Mouse (Mus musculus): ENCODE results near the gene Mical2.

Gene Mical2

GRCm38 (mm10) chr7:112397786-112398185, 172.1 kb downstream of the Mical2 start:
- no peak for DNase-seq (ENCODE audit: low read depth, low spot score)

DNA sequence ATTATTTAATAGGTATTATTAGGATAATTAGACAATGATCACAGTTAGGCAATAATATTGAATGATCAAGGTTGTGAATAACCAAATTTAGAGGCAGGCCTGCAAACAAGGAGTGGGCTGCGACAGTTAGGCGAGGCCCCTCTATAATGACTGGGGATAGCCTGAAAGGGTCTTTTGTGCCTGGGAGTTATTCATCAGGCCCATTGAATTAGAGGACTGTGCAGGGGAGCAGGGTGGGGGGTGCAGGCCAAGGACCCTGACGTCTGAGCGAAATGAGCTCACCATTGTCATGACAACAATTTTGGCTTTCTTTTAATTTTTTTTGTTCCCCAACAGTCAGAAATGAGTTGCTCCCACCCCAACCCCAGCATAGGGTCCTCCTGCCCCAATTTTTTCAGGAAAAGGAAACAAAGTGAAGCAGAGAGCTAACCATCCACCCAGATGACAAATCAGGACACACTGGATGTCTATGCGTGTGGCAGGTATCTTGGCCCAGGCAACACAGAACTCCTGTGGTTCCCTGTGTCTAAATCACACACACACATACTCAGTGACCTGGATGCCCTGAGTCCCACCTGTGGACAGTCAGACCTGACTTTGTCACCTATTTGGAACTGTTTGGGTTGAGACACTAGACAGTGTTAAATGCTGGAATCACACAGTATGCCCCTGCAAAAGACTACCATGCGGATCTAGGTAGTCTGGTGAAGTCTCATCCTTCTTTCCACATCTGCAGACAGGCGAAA, 173.9 kb downstream of the Mical2 start:
- DNase-seq (ENCODE audit: low read depth, low spot score), result no peak

- peak; percentile 86 for DNase-seq (ENCODE audit: low read depth, low spot score)
Observed at GRCm38 (mm10) chr7:112400175-112400574, 174.5 kb downstream of the Mical2 start.

DNA sequence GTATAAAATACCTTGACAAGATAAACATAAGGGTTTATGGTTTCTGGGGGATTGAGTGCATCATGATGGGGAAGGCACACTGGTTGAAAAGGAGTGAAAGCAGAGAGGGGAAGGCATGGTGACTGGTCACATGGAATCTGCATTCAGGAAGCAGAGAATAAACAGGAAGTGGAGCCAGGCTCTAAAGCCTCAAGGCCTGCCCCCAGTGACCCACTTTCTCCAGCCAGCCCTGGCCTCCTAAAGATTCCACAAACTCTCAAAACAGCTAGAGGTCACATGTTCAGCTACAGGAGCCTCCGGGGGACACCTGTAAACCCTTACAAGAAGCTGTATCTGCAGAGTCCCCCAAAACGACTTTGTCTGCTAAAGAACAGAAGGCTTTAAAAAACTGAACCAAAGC, 179.4 kb downstream of the Mical2 start:
- no peak for DNase-seq (ENCODE audit: low read depth, low spot score)

GRCm38 (mm10) chr7:112405578-112405977, 179.9 kb downstream of the Mical2 start:
- no peak for DNase-seq (ENCODE audit: low read depth, low spot score)

GRCm38 (mm10) chr7:112407597-112407996, 181.9 kb downstream of the Mical2 start:
- DNase-seq (ENCODE audit: low read depth, low spot score), result no peak

- no peak for DNase-seq (ENCODE audit: low read depth, low spot score)
Observed at GRCm38 (mm10) chr7:112409991-112410390, 184.3 kb downstream of the Mical2 start.

DNA sequence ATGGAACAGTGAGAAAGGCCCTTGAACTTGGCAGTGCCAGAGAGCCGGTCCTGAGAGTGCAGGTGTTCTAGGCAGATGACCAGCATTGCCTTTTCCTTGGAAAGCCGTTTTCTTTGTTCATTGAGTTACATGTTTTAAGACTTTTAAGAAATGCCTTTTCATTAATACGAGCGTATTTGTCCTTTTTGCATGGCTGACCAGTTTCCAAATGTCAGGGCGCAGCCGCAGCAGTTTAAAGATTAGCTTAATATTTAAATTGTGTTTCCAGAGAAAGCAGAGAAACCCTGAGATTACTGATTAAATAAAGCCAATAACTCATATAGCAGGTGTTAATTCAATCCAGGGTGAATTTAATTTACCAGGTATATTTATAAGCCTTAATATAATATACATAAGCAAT, 187.6 kb downstream of the Mical2 start:
- no peak for DNase-seq (ENCODE audit: low read depth, low spot score)

- DNase-seq (ENCODE audit: low read depth, low spot score), result peak; percentile 12
Observed at GRCm38 (mm10) chr7:112416058-112416526, 190.4 kb downstream of the Mical2 start.

DNA sequence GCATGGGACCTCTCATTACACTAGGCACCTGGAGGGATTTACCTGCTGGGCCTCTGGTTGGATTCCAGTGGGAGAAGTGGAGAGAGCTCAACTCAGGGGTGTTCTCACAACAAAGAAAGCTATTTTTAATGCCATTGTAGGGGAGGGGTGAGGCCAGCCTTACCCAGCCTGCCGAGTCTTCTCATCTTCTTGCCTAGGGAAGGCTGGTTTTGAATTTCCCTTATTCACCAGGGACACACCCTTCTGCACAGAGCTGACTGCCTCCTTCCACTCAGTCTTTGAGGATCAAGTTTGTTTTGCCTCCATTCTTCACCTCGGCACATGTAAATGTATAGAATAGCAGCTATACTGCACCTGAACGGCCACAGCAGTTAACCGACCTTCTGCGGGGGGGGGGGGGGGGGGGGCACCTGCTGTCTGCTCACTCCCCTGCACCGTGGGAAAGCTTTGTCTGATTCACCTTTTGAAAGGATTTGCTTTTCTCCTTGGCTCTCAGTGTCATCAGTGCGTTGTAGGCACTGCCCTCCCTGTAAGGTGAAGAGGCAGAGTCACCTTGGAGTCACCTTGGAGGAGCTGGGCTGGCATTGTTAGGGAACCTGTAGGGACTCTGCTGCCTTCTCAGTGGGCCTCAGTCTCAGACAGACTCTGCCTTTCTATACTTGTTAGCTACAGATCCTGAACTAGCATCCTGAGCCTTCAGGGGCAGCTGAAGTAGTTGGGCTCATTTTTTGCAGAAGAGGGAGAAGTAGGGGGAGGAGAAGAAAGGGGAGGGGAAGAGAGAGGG, 191.3 kb downstream of the Mical2 start:
- DNase-seq (ENCODE audit: low read depth, low spot score), result peak; percentile 51

DNA sequence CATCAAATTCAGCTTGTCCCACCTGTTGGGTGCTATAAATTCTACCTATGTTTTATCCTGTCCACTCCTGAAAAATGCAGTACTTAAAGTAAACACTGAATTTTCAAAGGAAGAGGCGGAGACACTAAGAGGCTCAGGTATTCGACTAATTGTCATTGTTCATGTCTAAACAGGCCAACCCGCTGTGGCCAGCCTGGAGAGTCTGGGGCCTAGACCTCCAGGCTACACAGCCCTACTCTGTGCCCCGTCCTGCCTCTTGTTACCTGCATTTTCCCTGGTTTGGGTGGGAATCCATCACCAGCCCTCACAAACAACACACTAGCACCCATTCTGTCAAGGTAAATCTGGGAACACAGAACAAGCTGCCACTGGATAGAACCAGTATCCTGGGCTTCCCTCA, 191.9 kb downstream of the Mical2 start:
- DNase-seq (ENCODE audit: low read depth, low spot score), result no peak

DNA sequence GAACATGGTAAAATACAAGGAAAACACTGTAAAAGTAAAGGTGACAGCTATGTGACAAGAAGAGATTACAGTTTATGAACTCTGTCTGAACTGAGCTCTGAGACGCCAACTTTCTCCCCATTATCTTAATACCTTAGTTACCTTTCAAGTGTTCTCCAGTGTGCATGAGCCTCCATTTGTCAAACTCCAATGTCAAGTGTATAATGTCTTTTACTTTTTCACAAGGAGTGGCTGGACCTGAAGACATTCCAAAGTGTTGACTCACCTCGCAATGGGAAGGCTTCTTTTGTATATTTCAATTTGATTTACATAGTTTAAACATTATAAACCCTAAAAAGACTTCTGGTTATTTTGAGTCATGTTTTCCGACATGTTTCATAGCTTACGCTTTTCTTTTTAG, 197.8 kb downstream of the Mical2 start:
- peak; percentile 13 for DNase-seq (ENCODE audit: low read depth, low spot score)

DNA sequence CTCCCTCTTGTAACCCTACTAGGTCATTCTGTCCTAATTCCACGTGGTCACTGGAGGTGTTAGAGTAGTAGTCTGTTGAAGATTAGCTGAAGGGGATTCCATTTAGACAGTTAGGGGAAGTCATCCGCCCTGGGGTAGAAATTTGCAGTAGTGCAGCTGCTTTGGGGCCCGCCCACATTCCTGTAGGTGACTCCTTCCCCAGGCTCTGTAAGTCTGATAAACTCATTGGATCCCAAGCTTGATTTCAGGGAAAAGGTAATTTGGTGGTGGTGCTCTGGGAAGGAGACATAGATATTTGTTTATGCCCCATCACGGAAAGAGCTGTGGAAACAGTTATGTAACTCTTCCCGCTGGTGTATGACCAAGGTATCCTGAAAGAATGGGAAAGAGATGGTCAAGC, 201.2 kb downstream of the Mical2 start:
- DNase-seq (ENCODE audit: low read depth, low spot score), result peak; percentile 20

DNA sequence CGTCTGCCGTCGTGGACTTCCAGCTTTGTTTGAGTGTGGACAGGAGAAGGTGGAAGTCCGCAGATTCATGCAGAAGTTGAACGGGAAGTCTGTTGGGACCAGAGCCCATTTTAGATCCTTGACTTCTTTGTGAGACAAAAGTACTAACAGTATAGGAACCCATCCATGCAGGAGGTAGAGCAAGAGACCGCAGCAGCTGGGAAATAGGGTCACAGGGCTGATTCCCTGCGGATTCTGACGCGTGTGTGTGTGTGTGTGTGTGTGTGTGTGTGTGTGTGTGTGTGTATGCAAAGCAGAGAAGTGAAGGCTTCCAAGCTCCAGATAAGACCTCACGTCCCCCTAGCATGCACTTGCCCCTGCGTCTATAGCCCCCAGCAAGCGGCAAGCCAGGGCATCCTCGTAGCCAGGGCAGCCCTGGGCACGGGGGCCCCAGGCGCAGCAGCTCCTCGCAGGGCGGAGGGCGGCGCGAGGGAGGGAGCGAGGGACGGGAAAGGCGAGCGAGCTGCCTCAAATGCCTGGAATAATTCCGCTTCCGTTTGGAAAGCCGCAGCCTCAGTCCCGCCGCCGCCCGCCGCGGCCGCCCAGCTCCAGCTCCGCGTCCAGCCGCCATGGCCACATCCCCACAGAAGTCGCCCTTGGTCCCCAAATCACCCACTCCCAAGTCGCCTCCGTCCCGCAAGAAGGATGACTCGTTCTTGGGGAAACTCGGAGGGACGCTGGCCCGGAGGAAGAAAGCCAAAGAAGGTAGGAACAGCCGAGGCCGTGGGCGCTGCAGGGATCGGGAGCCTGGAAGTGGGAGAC, 201.9 kb downstream of the Mical2 start, which contains the start of gene Parva:
Gene Parva, plus strand, starts transcription at position 149 of the 801 bp plus-strand sequence.
- DNase-seq (ENCODE audit: low read depth, low spot score), result peak; percentile 67

- DNase-seq (ENCODE audit: low read depth, low spot score), result peak; percentile 67
Observed at GRCm38 (mm10) chr7:112428158-112428535, 202.5 kb downstream of the Mical2 start.

DNA sequence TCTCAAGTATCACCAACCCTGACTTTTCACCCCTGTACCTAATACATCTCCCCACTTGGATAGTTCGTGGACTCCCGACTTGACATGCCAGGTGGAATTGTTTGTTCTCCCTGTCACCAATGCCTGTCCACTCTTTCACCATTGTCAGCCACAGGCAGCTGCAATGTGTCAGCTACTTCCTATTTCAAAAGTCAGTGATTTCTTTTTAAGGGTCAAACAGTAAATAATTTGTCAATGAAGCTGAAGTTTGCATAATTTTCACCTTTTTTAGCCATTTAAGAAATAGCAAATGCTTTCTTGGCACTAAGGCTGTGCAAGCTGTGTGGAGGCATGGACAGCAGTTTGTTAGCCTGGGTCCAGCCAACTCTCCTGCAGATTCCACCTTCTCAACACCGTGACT, 214.2 kb downstream of the Mical2 start:
- DNase-seq (ENCODE audit: low read depth, low spot score), result no peak

DNA sequence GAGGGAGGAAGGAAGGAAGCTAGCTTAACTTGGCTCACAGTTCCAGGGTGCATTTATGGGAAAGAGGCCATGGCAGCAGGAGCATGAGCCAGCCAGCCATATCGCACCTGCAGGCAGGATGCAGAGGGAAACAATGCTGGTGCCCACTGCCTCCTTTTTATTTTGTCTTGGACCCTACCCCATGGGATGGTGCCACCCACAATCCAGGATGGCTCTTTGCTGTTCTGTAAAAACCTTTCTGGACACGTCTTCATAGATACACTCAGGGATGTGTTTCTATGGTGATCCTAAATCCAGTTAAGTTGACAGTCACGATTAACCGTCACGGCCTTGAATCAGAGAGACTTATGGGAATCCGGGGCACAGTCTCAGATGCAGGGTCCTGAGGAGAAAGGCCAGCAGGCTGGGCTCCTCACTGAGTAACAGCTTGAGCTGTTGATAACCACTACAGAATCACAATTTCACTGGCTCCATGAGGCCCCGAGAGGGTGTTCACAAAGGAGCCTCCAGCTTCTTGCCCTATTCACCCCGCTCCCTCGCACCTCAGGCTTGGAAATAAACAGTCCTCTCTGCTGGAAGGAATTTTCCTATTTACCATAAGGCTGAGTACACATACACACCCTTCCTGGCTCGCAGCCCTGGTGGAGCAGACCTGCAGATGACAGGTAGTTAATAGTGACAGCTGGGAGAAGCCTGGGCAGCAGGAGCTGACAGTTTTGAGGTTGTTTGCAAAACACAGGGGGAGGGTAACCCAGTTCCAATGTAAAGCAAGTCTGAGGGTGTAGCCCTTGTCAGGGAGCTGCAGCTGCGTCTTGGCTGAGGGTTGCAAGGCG, 218.7 kb downstream of the Mical2 start:
- peak; percentile 42 for DNase-seq (ENCODE audit: low read depth, low spot score)

GRCm38 (mm10) chr7:112444985-112445367, 219.3 kb downstream of the Mical2 start:
- DNase-seq (ENCODE audit: low read depth, low spot score), result no peak

GRCm38 (mm10) chr7:112446498-112446897, 220.8 kb downstream of the Mical2 start:
- DNase-seq (ENCODE audit: low read depth, low spot score), result no peak

DNA sequence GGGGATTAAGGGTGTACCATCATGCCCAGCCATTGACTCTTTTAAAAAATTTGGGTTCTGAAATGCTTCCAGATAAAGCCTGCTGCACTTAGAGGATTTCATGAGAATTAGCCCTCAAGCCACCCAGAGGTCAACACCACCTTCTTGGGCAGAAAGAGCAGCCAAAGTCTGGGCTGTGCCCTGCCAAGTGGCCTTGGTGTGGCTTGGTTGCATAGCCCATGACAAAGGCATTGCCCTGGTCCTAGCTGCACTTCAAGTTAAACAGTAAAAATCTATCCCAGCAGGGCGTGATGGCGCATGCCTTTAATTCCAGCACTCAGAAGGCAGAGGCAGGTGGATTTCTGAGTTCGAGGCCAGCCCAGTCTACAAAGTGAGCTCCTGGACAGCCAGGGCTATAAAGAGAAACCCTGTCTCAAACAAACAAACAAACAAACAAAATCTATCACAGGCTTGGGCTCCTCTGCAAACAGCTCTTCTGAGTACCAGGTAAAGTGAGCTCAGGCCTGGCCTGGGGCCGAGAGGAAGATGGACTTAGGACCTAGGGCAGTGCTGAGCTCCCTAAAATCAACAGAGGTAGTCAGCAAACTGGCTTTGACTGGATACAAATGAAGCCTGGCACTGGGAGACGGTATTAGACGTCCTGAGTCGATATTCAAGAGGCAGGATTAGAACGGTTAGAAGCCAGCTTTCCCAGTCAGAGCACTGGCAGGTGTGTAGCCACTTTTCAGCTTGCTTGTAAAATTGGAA, 224.5 kb downstream of the Mical2 start:
- DNase-seq (ENCODE audit: low read depth, low spot score), result no peak

Measured in ZHBTc4 (cell line).